Mouse (Mus musculus) neural tube, embryonic 12.5 days (tissue): ENCODE measurements around the gene Vgf. TPM values are rescaled to one million over a fixed set of nuclear protein-coding genes. Genes with fewer than 3 reads are reported as not detected.

ENCODE experiments used
- ATAC-seq: fragments of 200-750 bp; cut with Nextera tagmentation; 2 replicates; pipeline ENCODE4 v1.8.0; 2017; ENCODE audit warnings: low read depth, mild to moderate bottlenecking, moderate TSS enrichment, moderate library complexity; ENCODE audit not compliant: low FRiP score
- H3K27ac ChIP-seq: fragments of 300-500 bp; sonication (generic); 2 replicates; pipeline ENCODE4 v1.5.1; 2016
- H3K27me3 ChIP-seq: fragments of 300-500 bp; sonication (generic); replicated peaks from 2 replicates; pipeline ENCODE4 v1.6.1; 2016; ENCODE audit warnings: mild to moderate bottlenecking
- H3K36me3 ChIP-seq: fragments of 300-500 bp; sonication (generic); 2 replicates; pipeline ENCODE4 v1.6.1; 2016; ENCODE audit warnings: mild to moderate bottlenecking
- H3K4me1 ChIP-seq: fragments of 300-500 bp; sonication (generic); 2 replicates; pipeline ENCODE4 v1.6.1; 2016
- H3K4me2 ChIP-seq: fragments of 300-500 bp; sonication (generic); replicated peaks from 2 replicates; pipeline ENCODE4 v1.6.1; 2016; ENCODE audit warnings: mild to moderate bottlenecking
- H3K4me3 ChIP-seq: fragments of 300-500 bp; sonication (generic); 2 replicates; pipeline ENCODE4 v1.5.1; 2016
- H3K9ac ChIP-seq: fragments of 300-500 bp; sonication (generic); 2 replicates; pipeline ENCODE4 v1.6.1; 2016; ENCODE audit warnings: mild to moderate bottlenecking
- H3K9me3 ChIP-seq: fragments of 300-500 bp; sonication (generic); 2 replicates; pipeline ENCODE4 v1.6.1; 2016; ENCODE audit warnings: mild to moderate bottlenecking
- WGBS: fragments of 180-500 bp; shearing (Covaris S2); methylation state at CpG from one replicate; pipeline ENCODE4 v1.1.7; 2016; 5-methylcytosine and 5-hydroxymethylcytosine counted together
- polyA plus RNA-seq: library from polyadenylated mRNA; unstranded; fragments of >200 nt; fragmentation: Nextera tagmentation; extraction: Ambion mirVana; gene quantifications from 2 replicates; pipeline ENCODE4 v1.2.1, GENCODE M21; 2016

The Vgf gene
- polyA plus RNA-seq, 1 experiment from 2014 or later, result 4.5 TPM

DNA sequence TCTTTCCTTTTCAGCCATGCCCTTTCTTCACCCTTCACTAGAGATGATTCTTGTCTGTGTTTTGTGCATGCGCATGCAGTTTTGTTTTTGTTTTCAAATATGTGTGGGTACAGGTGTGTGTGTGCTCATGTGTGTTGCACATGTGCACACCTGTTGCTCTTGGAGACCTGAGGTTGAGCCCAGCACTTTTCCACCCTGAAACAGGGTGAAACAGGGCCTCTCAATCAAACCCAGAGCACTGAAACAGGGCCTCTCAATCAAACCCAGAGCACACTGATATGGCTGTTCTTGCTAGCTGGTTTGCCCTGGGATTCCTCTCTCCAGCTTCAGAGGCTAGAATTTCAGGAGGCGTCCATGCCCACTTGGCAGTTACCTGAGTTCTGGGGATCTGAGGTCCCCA lies 25.6 kb upstream of the Vgf start:
- H3K9me3 ChIP-seq, result no peaks in the 10 kb centered on the region
- no peak for ATAC-seq
- H3K4me1 ChIP-seq, result no peaks in the 10 kb centered on the region
- H3K36me3 ChIP-seq, result peaks cover 7% of the 10 kb centered on the region
- H3K4me2 ChIP-seq, result no peak overlapping the region
- no peak overlapping the region for H3K9ac ChIP-seq
- no peaks in the 10 kb centered on the region for H3K27me3 ChIP-seq
- no peak overlapping the region for H3K4me3 ChIP-seq
- WGBS, result 86% methylated on average over 2 of the region's 2 CpGs
- no peak overlapping the region for H3K27ac ChIP-seq

- Histone ChIP-seq H3K4me3 (no peak overlapping the region), H3K9ac (no peak overlapping the region), H3K36me3 (no peaks in the 10 kb centered on the region), H3K27me3 (no peaks in the 10 kb centered on the region), H3K27ac (no peak overlapping the region), H3K9me3 (no peaks in the 10 kb centered on the region), H3K4me1 (no peaks in the 10 kb centered on the region), H3K4me2 (no peak overlapping the region)
- no peak for ATAC-seq
- 65% methylated on average over 8 of the region's 8 CpGs for WGBS
Measured at GRCm38 (mm10) chr5:137007276-137007675, 18.9 kb upstream of the Vgf start.

GRCm38 (mm10) chr5:137009988-137010387 lies 16.2 kb upstream of the Vgf start:
- H3K27me3 ChIP-seq, result no peaks in the 10 kb centered on the region
- no peak overlapping the region for H3K9ac ChIP-seq
- no peak overlapping the region for H3K27ac ChIP-seq
- WGBS, result 34% methylated on average over 3 of the region's 3 CpGs
- no peak for ATAC-seq
- H3K36me3 ChIP-seq, result no peaks in the 10 kb centered on the region
- no peak overlapping the region for H3K4me3 ChIP-seq
- H3K4me2 ChIP-seq, result no peak overlapping the region
- no peaks in the 10 kb centered on the region for H3K9me3 ChIP-seq
- H3K4me1 ChIP-seq, result no peaks in the 10 kb centered on the region

DNA sequence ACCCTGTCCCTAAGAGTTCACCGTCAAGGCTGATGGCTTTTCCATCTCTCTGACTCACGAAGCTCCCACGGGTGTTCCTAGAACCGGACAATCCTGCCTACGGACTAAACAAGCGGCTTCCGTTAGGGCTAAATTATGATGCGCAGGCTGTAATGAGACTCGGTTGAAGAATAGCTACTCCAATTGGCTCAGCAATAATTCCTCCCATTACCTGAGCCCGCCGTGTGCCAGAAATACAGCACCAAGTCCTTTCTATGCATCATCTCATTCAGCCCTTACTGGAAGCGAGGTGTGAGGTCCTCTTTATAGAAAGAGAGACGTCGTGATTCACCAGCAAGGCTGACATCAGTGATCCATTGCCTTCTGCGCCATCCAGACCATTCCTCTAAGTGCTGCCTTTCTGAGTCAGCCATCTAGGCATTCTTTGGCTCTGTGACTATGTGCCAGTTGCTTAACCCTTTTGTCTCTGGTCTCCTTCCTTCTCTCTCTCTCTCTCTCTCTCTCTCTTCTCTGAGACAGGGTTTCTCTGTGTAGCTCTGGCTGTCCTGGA lies 13.7 kb upstream of the Vgf start:
- no peaks in the 10 kb centered on the region for H3K36me3 ChIP-seq
- no peak overlapping the region for H3K4me2 ChIP-seq
- H3K9ac ChIP-seq, result no peak overlapping the region
- H3K27ac ChIP-seq, result no peak overlapping the region
- ATAC-seq, result no peak
- 0 out of 2 replicates have a peak, but pooled peaks cover 3% of the 10 kb centered on the region for H3K9me3 ChIP-seq
- 79% methylated on average over 15 of the region's 15 CpGs for WGBS
- no peak overlapping the region for H3K4me3 ChIP-seq
- no peaks in the 10 kb centered on the region for H3K27me3 ChIP-seq
- H3K4me1 ChIP-seq, result no peaks in the 10 kb centered on the region

GRCm38 (mm10) chr5:137015913-137016312 lies 10.3 kb upstream of the Vgf start:
- H3K36me3 ChIP-seq, result no peaks in the 10 kb centered on the region
- no peak overlapping the region for H3K4me2 ChIP-seq
- 93% methylated on average over 3 of the region's 3 CpGs for WGBS
- H3K9ac ChIP-seq, result no peak overlapping the region
- no peak overlapping the region for H3K27ac ChIP-seq
- H3K4me1 ChIP-seq, result no peaks in the 10 kb centered on the region
- no peaks in the 10 kb centered on the region for H3K27me3 ChIP-seq
- 0 out of 2 replicates have a peak, but pooled peaks cover 3% of the 10 kb centered on the region for H3K9me3 ChIP-seq
- no peak for ATAC-seq
- no peak overlapping the region for H3K4me3 ChIP-seq

GRCm38 (mm10) chr5:137024318-137024717 lies 1.9 kb upstream of the Vgf start:
- H3K9me3 ChIP-seq, result no peaks in the 10 kb centered on the region
- no peak overlapping the region for H3K4me3 ChIP-seq
- peaks cover 7% of the 10 kb centered on the region for H3K4me1 ChIP-seq
- ATAC-seq, result no peak
- no peak overlapping the region for H3K9ac ChIP-seq
- H3K27me3 ChIP-seq, result peaks cover 52% of the 10 kb centered on the region
- no peak overlapping the region for H3K4me2 ChIP-seq
- 51% methylated on average over 3 of the region's 3 CpGs for WGBS
- H3K27ac ChIP-seq, result no peak overlapping the region
- H3K36me3 ChIP-seq, result no peaks in the 10 kb centered on the region

- H3K27me3 ChIP-seq, result peaks cover 58% of the 10 kb centered on the region
- H3K9ac ChIP-seq, result no peak overlapping the region
- WGBS, result under 1% methylated on average over 23 of the region's 23 CpGs
Measured at GRCm38 (mm10) chr5:137025132-137025531, 1.1 kb upstream of the Vgf start.

DNA sequence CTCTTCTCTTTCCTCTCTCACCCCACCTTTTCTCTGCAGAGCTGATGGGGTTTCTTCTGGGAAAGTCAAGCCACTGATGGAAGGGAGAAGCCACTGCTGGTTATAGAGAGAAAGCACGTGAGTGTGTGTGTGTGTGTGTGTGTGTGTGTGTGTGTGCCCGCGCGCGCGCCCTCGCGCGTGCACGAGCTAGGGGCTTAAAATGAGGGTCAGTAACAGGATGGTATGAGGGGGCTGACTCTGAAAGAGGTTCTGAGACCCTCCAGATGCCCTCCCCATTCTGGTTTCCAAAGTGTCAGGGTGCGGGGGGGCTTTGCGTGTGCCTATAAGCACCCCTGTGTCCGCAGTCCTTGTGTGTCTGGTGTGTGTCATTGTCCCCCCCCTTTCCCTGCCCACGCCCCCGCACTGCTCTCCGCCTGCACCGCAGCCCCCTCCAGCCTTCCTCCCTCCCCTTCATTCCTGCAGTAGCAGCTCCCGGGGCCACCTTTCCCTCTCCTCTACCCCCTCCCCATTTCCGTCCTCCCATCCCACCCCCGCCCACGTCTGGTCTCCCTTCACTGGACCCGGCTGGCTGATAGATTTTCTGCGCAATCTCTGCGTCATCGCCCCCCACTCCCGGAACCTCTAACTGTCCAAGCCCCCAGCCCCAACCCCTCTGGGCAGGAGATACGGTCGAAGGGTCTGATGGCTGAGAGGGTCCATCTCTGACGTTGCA lies 2.5 kb downstream of the Vgf start:
- Histone ChIP-seq H3K4me1 (peaks cover 36% of the 10 kb centered on the region), H3K4me2 (peak overlapping the region; percentile 98), H3K9ac (0 out of 2 replicates have a peak overlapping the region, but pooled peaks have one; percentile 6), H3K9me3 (no peaks in the 10 kb centered on the region), H3K27me3 (peaks cover 83% of the 10 kb centered on the region), H3K4me3 (no peak overlapping the region; the same call in 1 of the 2 replicates), H3K27ac (no peak overlapping the region), H3K36me3 (no peaks in the 10 kb centered on the region)
- 4% methylated on average over 29 of the region's 29 CpGs for WGBS
- no peak for ATAC-seq

More at GRCm38 (mm10) chr5:137025132-137025531, 1.1 kb upstream of the Vgf start:
- ATAC-seq, result no peak
- H3K9me3 ChIP-seq, result no peaks in the 10 kb centered on the region
- no peak overlapping the region for H3K4me3 ChIP-seq
- peak overlapping the region; percentile 43 for H3K4me2 ChIP-seq
- no peaks in the 10 kb centered on the region for H3K36me3 ChIP-seq
- no peak overlapping the region for H3K27ac ChIP-seq
- H3K4me1 ChIP-seq, result peaks cover 12% of the 10 kb centered on the region

- Histone ChIP-seq H3K27me3 (peaks cover 79% of the 10 kb centered on the region), H3K4me1 (peaks cover 36% of the 10 kb centered on the region), H3K36me3 (no peaks in the 10 kb centered on the region), H3K4me3 (peak overlapping the region; percentile 35), H3K4me2 (peak overlapping the region; percentile 98), H3K9ac (no peak overlapping the region), H3K27ac (no peak overlapping the region), H3K9me3 (no peaks in the 10 kb centered on the region)
- ATAC-seq, result no peak
- 2% methylated on average over 8 of the region's 8 CpGs for WGBS
Measured at GRCm38 (mm10) chr5:137029273-137029585, 3.0 kb downstream of the Vgf start.

GRCm38 (mm10) chr5:137029643-137030415 lies 3.6 kb downstream of the Vgf start:
- H3K4me3 ChIP-seq, result peak overlapping the region; percentile 35
- H3K4me1 ChIP-seq, result peaks cover 36% of the 10 kb centered on the region
- H3K27ac ChIP-seq, result no peak overlapping the region
- H3K9me3 ChIP-seq, result no peaks in the 10 kb centered on the region
- H3K4me2 ChIP-seq, result peak overlapping the region; percentile 98
- peak; percentile 68 for ATAC-seq
- under 1% methylated on average over 52 of the region's 52 CpGs for WGBS
- H3K36me3 ChIP-seq, result no peaks in the 10 kb centered on the region
- H3K9ac ChIP-seq, result 0 out of 2 replicates have a peak overlapping the region, but pooled peaks have one; percentile 21
- peaks cover 73% of the 10 kb centered on the region for H3K27me3 ChIP-seq

GRCm38 (mm10) chr5:137030416-137030810 lies 4.2 kb downstream of the Vgf start:
- ATAC-seq, result no peak
- Histone ChIP-seq H3K27ac (no peak overlapping the region), H3K27me3 (peaks cover 69% of the 10 kb centered on the region), H3K4me1 (peaks cover 36% of the 10 kb centered on the region), H3K9me3 (no peaks in the 10 kb centered on the region), H3K36me3 (peaks cover 1% of the 10 kb centered on the region; the same call in 1 of the 2 replicates), H3K9ac (0 out of 2 replicates have a peak overlapping the region, but pooled peaks have one; percentile 21), H3K4me3 (peak overlapping the region; percentile 35), H3K4me2 (peak overlapping the region; percentile 98)
- 9% methylated on average over 22 of the region's 22 CpGs for WGBS
